Mouse (Mus musculus): ENCODE measurements around the gene Dusp15. TPM values are rescaled to one million over a fixed set of nuclear protein-coding genes. Genes with fewer than 3 reads are reported as not detected.
A peak's percentile ranks its signal among the peaks of the same experiment; 100 is the strongest.

Gene Dusp15
- polyA plus RNA-seq, 1 experiment from 2014 or later = not detected

GRCm38 (mm10) chr2:152948438-152949020, 3.0 kb downstream of the Dusp15 start:
- Histone ChIP-seq H3K9ac (no peak overlapping the region), H3K9me3 (replicated peaks) (no peaks in the 10 kb centered on the region), H3K27ac (replicated peaks) (no peak overlapping the region), H3K4me1 (replicated peaks) (no peaks in the 10 kb centered on the region), H3K27me3 (peaks cover 95% of the 10 kb centered on the region), H3K4me3 (replicated peaks) (no peak overlapping the region), H3K36me3 (replicated peaks) (no peaks in the 10 kb centered on the region), H3K4me2 (no peak overlapping the region)
- ATAC-seq (ENCODE audit: insufficient read depth) = no peak
- 62% methylated on average over 5 of the region's 5 CpGs for WGBS (ENCODE audit: insufficient replicate concordance)

- Histone ChIP-seq H3K36me3 (replicated peaks) (no peaks in the 10 kb centered on the region), H3K9ac (no peak overlapping the region), H3K4me2 (no peak overlapping the region), H3K4me3 (replicated peaks) (no peak overlapping the region), H3K27me3 (peaks cover 99% of the 10 kb centered on the region), H3K27ac (replicated peaks) (no peak overlapping the region), H3K9me3 (replicated peaks) (no peaks in the 10 kb centered on the region), H3K4me1 (replicated peaks) (no peaks in the 10 kb centered on the region)
- ATAC-seq (ENCODE audit: insufficient read depth) = no peak
- WGBS (ENCODE audit: insufficient replicate concordance) = 41% methylated on average over 7 of the region's 7 CpGs
These were observed 4.4 kb downstream of the Dusp15 start for GRCm38 (mm10) chr2:152947098-152947497.

GRCm38 (mm10) chr2:152944013-152944412, 7.5 kb downstream of the Dusp15 start:
- H3K9ac ChIP-seq = no peak overlapping the region
- WGBS (ENCODE audit: insufficient replicate concordance) = 44% methylated on average over 9 of the region's 9 CpGs
- H3K36me3 ChIP-seq (replicated peaks) = no peaks in the 10 kb centered on the region
- no peak overlapping the region for H3K4me3 ChIP-seq (replicated peaks)
- peaks cover 93% of the 10 kb centered on the region for H3K27me3 ChIP-seq
- no peaks in the 10 kb centered on the region for H3K9me3 ChIP-seq (replicated peaks)
- H3K27ac ChIP-seq (replicated peaks) = no peak overlapping the region
- H3K4me2 ChIP-seq = no peak overlapping the region
- no peaks in the 10 kb centered on the region for H3K4me1 ChIP-seq (replicated peaks)
- ATAC-seq (ENCODE audit: insufficient read depth) = no peak

GRCm38 (mm10) chr2:152943568-152943967, 7.9 kb downstream of the Dusp15 start:
- H3K27ac ChIP-seq (replicated peaks) = no peak overlapping the region
- no peak for ATAC-seq (ENCODE audit: insufficient read depth)
- no peaks in the 10 kb centered on the region for H3K36me3 ChIP-seq (replicated peaks)
- no peaks in the 10 kb centered on the region for H3K4me1 ChIP-seq (replicated peaks)
- no peak overlapping the region for H3K9ac ChIP-seq
- WGBS (ENCODE audit: insufficient replicate concordance) = 8% methylated on average over 8 of the region's 8 CpGs
- no peak overlapping the region for H3K4me3 ChIP-seq (replicated peaks)
- peaks cover 91% of the 10 kb centered on the region for H3K27me3 ChIP-seq
- H3K4me2 ChIP-seq = no peak overlapping the region; the same call in 1 of the 2 replicates
- H3K9me3 ChIP-seq (replicated peaks) = no peaks in the 10 kb centered on the region

- Histone ChIP-seq H3K36me3 (replicated peaks) (no peaks in the 10 kb centered on the region), H3K27ac (replicated peaks) (no peak overlapping the region), H3K4me1 (replicated peaks) (no peaks in the 10 kb centered on the region), H3K27me3 (peaks cover 85% of the 10 kb centered on the region), H3K9ac (no peak overlapping the region), H3K4me3 (replicated peaks) (peak overlapping the region; percentile 15; the same call in 1 of the 2 replicates), H3K4me2 (peak overlapping the region; percentile 39), H3K9me3 (replicated peaks) (no peaks in the 10 kb centered on the region)
- ATAC-seq (ENCODE audit: insufficient read depth) = no peak
- under 1% methylated on average over 63 of the region's 65 CpGs for WGBS (ENCODE audit: insufficient replicate concordance)
These were observed 8.5 kb downstream of the Dusp15 start for GRCm38 (mm10) chr2:152942898-152943515.

- no peaks in the 10 kb centered on the region for H3K9me3 ChIP-seq (replicated peaks)
- WGBS (ENCODE audit: insufficient replicate concordance) = 18% methylated on average over 7 of the region's 7 CpGs
- no peak overlapping the region for H3K4me3 ChIP-seq (replicated peaks)
- H3K4me1 ChIP-seq (replicated peaks) = no peaks in the 10 kb centered on the region
- H3K9ac ChIP-seq = no peak overlapping the region
- H3K27ac ChIP-seq (replicated peaks) = no peak overlapping the region
- no peak for ATAC-seq (ENCODE audit: insufficient read depth)
- H3K4me2 ChIP-seq = no peak overlapping the region
- H3K36me3 ChIP-seq (replicated peaks) = no peaks in the 10 kb centered on the region
- H3K27me3 ChIP-seq = peaks cover 73% of the 10 kb centered on the region
These were observed 9.7 kb downstream of the Dusp15 start for GRCm38 (mm10) chr2:152941776-152942175.

- Histone ChIP-seq H3K27ac (replicated peaks) (no peak overlapping the region), H3K9me3 (replicated peaks) (no peaks in the 10 kb centered on the region), H3K9ac (no peak overlapping the region), H3K27me3 (peaks cover 67% of the 10 kb centered on the region), H3K4me2 (no peak overlapping the region), H3K36me3 (replicated peaks) (no peaks in the 10 kb centered on the region), H3K4me3 (replicated peaks) (no peak overlapping the region), H3K4me1 (replicated peaks) (no peaks in the 10 kb centered on the region)
- 49% methylated on average over 6 of the region's 6 CpGs for WGBS (ENCODE audit: insufficient replicate concordance)
- ATAC-seq (ENCODE audit: insufficient read depth) = no peak
These were observed 10.4 kb downstream of the Dusp15 start for GRCm38 (mm10) chr2:152941106-152941505.

GRCm38 (mm10) chr2:152939846-152940245, 11.7 kb downstream of the Dusp15 start:
- no peaks in the 10 kb centered on the region for H3K4me1 ChIP-seq (replicated peaks)
- H3K4me3 ChIP-seq (replicated peaks) = no peak overlapping the region
- no peak overlapping the region for H3K27ac ChIP-seq (replicated peaks)
- H3K27me3 ChIP-seq = peaks cover 54% of the 10 kb centered on the region
- WGBS (ENCODE audit: insufficient replicate concordance) = 3% methylated on average over 4 of the region's 4 CpGs
- no peaks in the 10 kb centered on the region for H3K36me3 ChIP-seq (replicated peaks)
- no peak for ATAC-seq (ENCODE audit: insufficient read depth)
- H3K9me3 ChIP-seq (replicated peaks) = no peaks in the 10 kb centered on the region
- no peak overlapping the region for H3K4me2 ChIP-seq
- H3K9ac ChIP-seq = no peak overlapping the region

GRCm38 (mm10) chr2:152933614-152934013, 17.9 kb downstream of the Dusp15 start:
- H3K36me3 ChIP-seq (replicated peaks) = no peaks in the 10 kb centered on the region
- ATAC-seq (ENCODE audit: insufficient read depth) = no peak
- 19% methylated on average over 5 of the region's 5 CpGs for WGBS (ENCODE audit: insufficient replicate concordance)
- no peaks in the 10 kb centered on the region for H3K9me3 ChIP-seq (replicated peaks)
- H3K4me2 ChIP-seq = no peak overlapping the region
- H3K27ac ChIP-seq (replicated peaks) = no peak overlapping the region
- H3K4me3 ChIP-seq (replicated peaks) = no peak overlapping the region
- no peak overlapping the region for H3K9ac ChIP-seq
- H3K27me3 ChIP-seq = no peaks in the 10 kb centered on the region
- no peaks in the 10 kb centered on the region for H3K4me1 ChIP-seq (replicated peaks)

- H3K4me2 ChIP-seq = no peak within 1 kb of the TSS
- ATAC-seq (ENCODE audit: insufficient read depth) = peak; percentile 18; the same call in 1 of the 2 replicates
- WGBS (ENCODE audit: insufficient replicate concordance) = 26% methylated on average over 9 of the region's 9 CpGs
These were observed 18.4 kb downstream of the Dusp15 start, which contains the start of gene Foxs1 for GRCm38 (mm10) chr2:152933048-152933447. Gene Foxs1, minus strand, starts transcription at chr2:152933208.

GRCm38 (mm10) chr2:152931456-152932160, 19.9 kb downstream of the Dusp15 start:
- Histone ChIP-seq H3K9me3 (replicated peaks) (no peaks in the 10 kb centered on the region), H3K4me3 (replicated peaks) (no peak overlapping the region), H3K36me3 (replicated peaks) (no peaks in the 10 kb centered on the region), H3K27ac (replicated peaks) (no peak overlapping the region), H3K4me1 (replicated peaks) (no peaks in the 10 kb centered on the region), H3K9ac (no peak overlapping the region), H3K27me3 (no peaks in the 10 kb centered on the region), H3K4me2 (no peak overlapping the region)
- ATAC-seq (ENCODE audit: insufficient read depth) = no peak
- 67% methylated on average over 12 of the region's 12 CpGs for WGBS (ENCODE audit: insufficient replicate concordance)

More at GRCm38 (mm10) chr2:152933048-152933447, 18.4 kb downstream of the Dusp15 start, which contains the start of gene Foxs1:
- Histone ChIP-seq H3K27ac (replicated peaks) (no peak within 1 kb of the TSS), H3K4me3 (replicated peaks) (no peak within 1 kb of the TSS), H3K9me3 (replicated peaks) (no peaks in the 10 kb centered on the region), H3K36me3 (replicated peaks) (no peaks in the 10 kb centered on the region), H3K4me1 (replicated peaks) (no peaks in the 10 kb centered on the region), H3K9ac (no peak within 1 kb of the TSS), H3K27me3 (no peaks in the 10 kb centered on the region)
